Mouse (Mus musculus): ENCODE results near the gene Kdm1a.

DNA sequence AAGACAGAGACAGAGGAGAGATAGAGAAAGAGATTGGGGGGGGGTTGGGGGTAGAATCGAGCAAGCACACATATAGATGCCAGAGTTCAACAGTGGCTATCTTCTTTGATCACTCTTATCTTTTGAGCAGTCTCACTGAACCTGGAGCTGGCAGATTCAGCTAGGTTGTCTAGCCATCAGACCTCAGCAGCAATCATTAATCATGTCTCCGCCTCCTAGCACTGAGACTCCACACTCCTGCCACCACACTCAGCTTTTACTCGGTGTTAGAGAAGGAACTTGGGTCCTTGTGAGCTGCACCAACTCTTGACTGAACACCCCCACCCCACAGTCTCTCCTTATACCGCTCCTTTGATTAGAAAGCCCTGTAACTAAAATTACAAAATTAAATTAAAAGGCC is 10.4 kb downstream of the Kdm1a start:
- TF ChIP-seq CTCF (IDR thresholded peaks at IDR 0.05; ENCODE audit: low read depth, low read length) (no peak), POLR2A (IDR thresholded peaks at IDR 0.05; ENCODE audit: insufficient read depth, low read length) (no peak)
